ENCODE assay signal across 9 mouse cellular contexts in the genomic region with DNA sequence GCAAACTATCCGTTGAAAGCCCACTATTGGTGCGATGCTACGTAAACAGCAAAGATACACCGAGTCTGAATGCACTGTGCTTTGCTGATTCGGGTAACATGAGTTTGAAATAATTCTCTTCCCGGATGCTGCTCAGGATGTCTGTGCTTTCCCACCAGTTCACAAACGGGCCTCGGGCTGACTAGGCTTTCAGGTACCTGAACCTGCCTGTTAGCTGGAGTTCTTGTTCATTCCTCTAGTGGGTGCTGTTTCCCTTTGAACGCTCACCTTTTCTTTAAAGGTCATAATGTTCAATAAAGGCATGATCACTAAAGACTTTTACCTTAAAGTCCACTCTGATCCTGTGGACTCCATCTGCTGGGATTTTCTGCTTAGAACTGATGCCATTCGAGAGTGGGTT. TPM values are rescaled to one million over a fixed set of nuclear protein-coding genes. Genes with fewer than 3 reads are reported as not detected.
DNase-seq lines count a peak whose midpoint lies in the region; ATAC-seq and TF ChIP-seq lines count a peak whose summit lies in the region.
"Had no signal": no experiment of that assay in that cellular context is flagged by ENCODE, and none has a peak within 500 bp of the region (broad histone marks: within the 10 kb centered on the region; RNA-seq: fewer than 3 reads in every experiment).

No protein-coding gene starts in this region.

- no peaks in the 10 kb centered on the region for H3K4me1 ChIP-seq in midbrain, embryonic 10.5 days
- H3K4me1 ChIP-seq: lung, embryonic 15.5 days; stomach, embryonic 15.5 days had no signal

- intact Hi-C loops in left cerebral cortex, adult 2 months (cut with DNase I) = no loop called here
- intact Hi-C loops in left cerebral cortex, postnatal 10 days (cut with DNase I) = no loop called here

- WGBS in midbrain, embryonic 10.5 days = 92% methylated on average over 10 of the region's 10 CpGs

- H3K36me3 ChIP-seq in midbrain, embryonic 10.5 days = peaks cover 98% of the 10 kb centered on the region

- H3K9me3 ChIP-seq in midbrain, embryonic 10.5 days (replicated peaks) = no peaks in the 10 kb centered on the region
- H3K9me3 ChIP-seq: lung, embryonic 15.5 days; stomach, embryonic 15.5 days had no signal

- no peak overlapping the region for H3K27ac ChIP-seq in left cerebral cortex, adult 2 months
- no peak overlapping the region for H3K27ac ChIP-seq in midbrain, embryonic 10.5 days (replicated peaks)
- H3K27ac ChIP-seq: lung, embryonic 15.5 days; stomach, embryonic 15.5 days had no signal

- TF ChIP-seq CTCF in left cerebral cortex, adult 2 months (IDR thresholded peaks at IDR 0.05) = peak; percentile 66

- no peak for DNase-seq in left cerebral cortex, adult 2 months (ENCODE audit: extremely low spot score in 1 of 2, low spot score in 2 of 2)
- no peak for DNase-seq in left cerebral cortex, postnatal 10 days (ENCODE audit: extremely low spot score in 1 of 2, low spot score in 2 of 2)
- peak; percentile 29 for DNase-seq in NIH3T3 (ENCODE audit: low read depth)
- DNase-seq in naive thymus-derived CD4-positive, alpha-beta T cell, adult 2 months (ENCODE audit: low read depth) = peak; percentile 76
- DNase-seq in urinary bladder, postnatal 25 days (ENCODE audit: low spot score) = no peak
- DNase-seq in midbrain, embryonic 10.5 days (ENCODE audit: low spot score) = no peak

- H3K27me3 ChIP-seq in midbrain, embryonic 10.5 days (ENCODE audit: low read depth, poor library complexity, severe bottlenecking) = no peaks in the 10 kb centered on the region
- H3K27me3 ChIP-seq: lung, embryonic 15.5 days; stomach, embryonic 15.5 days had no signal

- ATAC-seq in erythroblast, adult 5-6 weeks (replicated peaks; ENCODE audit: low FRiP score, poor library complexity, severe bottlenecking) = peak; percentile 61; the same call in 1 of the 2 replicates

- H3K4me3 ChIP-seq in left cerebral cortex, adult 2 months = no peak overlapping the region
- H3K4me3 ChIP-seq in midbrain, embryonic 10.5 days = no peak overlapping the region
- H3K4me3 ChIP-seq: lung, embryonic 15.5 days; stomach, embryonic 15.5 days had no signal

RNA-seq across cellular contexts. Expression of a gene that starts 38.4 kb away (rescaled TPM):
- total RNA-seq in left cerebral cortex, adult 2 months (2021) = 1 to 10 TPM in 1 of 2 experiments, under 1 TPM in 1; 0.54 to 1.1 TPM
- total RNA-seq in left cerebral cortex, postnatal 10 days (2021) = 1 to 10 TPM; 1.2 to 1.4 TPM
- not detected in 2 replicates for total RNA-seq in erythroblast, adult 5-6 weeks (2015; ENCODE audit: low replicate concordance)
- 1.4 TPM in 1 of 2 replicates, not detected in the other for total RNA-seq in erythroblast, adult 5-6 weeks (2017; ENCODE audit: low replicate concordance)
- 0.26 TPM in 1 of 2 replicates, not detected in the other for polyA plus RNA-seq in midbrain, embryonic 10.5 days (2016; fragmentation: Nextera tagmentation; extraction: Ambion mirVana)

RNA-seq across cellular contexts. Expression of a gene that starts 39.9 kb away (rescaled TPM):
- total RNA-seq in left cerebral cortex, adult 2 months (2021) = 10 to 100 TPM; 81.5 to 97.4 TPM
- 10 to 100 TPM; 43.2 to 49.7 TPM for total RNA-seq in left cerebral cortex, postnatal 10 days (2021)
- 15.8 and 32.8 TPM in 2 replicates for total RNA-seq in erythroblast, adult 5-6 weeks (2015; ENCODE audit: low replicate concordance)
- 6.0 and 7.8 TPM in 2 replicates for total RNA-seq in erythroblast, adult 5-6 weeks (2017; ENCODE audit: low replicate concordance)
- 11.1 and 12.5 TPM in 2 replicates for polyA plus RNA-seq in midbrain, embryonic 10.5 days (2016; fragmentation: Nextera tagmentation; extraction: Ambion mirVana)

RNA-seq across cellular contexts. Expression of a gene that starts 42.1 kb away (rescaled TPM):
- total RNA-seq in left cerebral cortex, adult 2 months (2021) = 10 to 100 TPM; 54.4 to 62.8 TPM
- 10 to 100 TPM; 31.3 to 31.6 TPM for total RNA-seq in left cerebral cortex, postnatal 10 days (2021)
- total RNA-seq in erythroblast, adult 5-6 weeks (2015; ENCODE audit: low replicate concordance) = not detected in 2 replicates
- not detected in 2 replicates for total RNA-seq in erythroblast, adult 5-6 weeks (2017; ENCODE audit: low replicate concordance)
- polyA plus RNA-seq in midbrain, embryonic 10.5 days (2016; fragmentation: Nextera tagmentation; extraction: Ambion mirVana) = 1.8 and 3.2 TPM in 2 replicates

Comparison
In these comparisons a context has a peak if more than half of its experiments do, and no peak if none do; other contexts are left out.
1. DNase-seq: peak in NIH3T3 (single experiment) and naive thymus-derived CD4-positive, alpha-beta T cell, adult 2 months (single experiment); none in left cerebral cortex, adult 2 months (0 of 2), left cerebral cortex, postnatal 10 days (0 of 2), urinary bladder, postnatal 25 days (single experiment) and midbrain, embryonic 10.5 days (single experiment).
2. RNA of a gene that starts 42.1 kb away (total RNA-seq): 54.4 to 62.8 TPM in left cerebral cortex, adult 2 months and 31.3 to 31.6 TPM in left cerebral cortex, postnatal 10 days; not detected in erythroblast, adult 5-6 weeks; every median in the first group is over 10 times any median in the second.